Mouse (Mus musculus) megakaryocyte, embryonic 14.5 days (primary cell): Measurements from ENCODE around the gene Lsm12. TPM values are rescaled to one million over a fixed set of nuclear protein-coding genes. Genes with fewer than 3 reads are reported as not detected.

Experiments used
- H3K27me3 ChIP-seq: replicated peaks from 2 replicates; pipeline ENCODE3; 2012; ENCODE audit warnings: inconsistent platforms
- H3K36me3 ChIP-seq: replicated peaks from 2 replicates; pipeline ENCODE3; 2012; ENCODE audit warnings: low read length, inconsistent platforms, mixed read lengths
- H3K4me1 ChIP-seq: 2 replicates; pipeline ENCODE4 v1.6.1; 2012; ENCODE audit warnings: inconsistent platforms
- H3K4me3 ChIP-seq: replicated peaks from 2 replicates; pipeline ENCODE3; 2012; ENCODE audit warnings: moderate library complexity, mild to moderate bottlenecking, inconsistent platforms
- H3K9me3 ChIP-seq: 2 replicates; pipeline ENCODE4 v1.6.1; 2012; ENCODE audit warnings: inconsistent platforms
- FLI1 ChIP-seq: IDR thresholded peaks from 2 replicates; pipeline ENCODE4 v1.6.1; 2012; ENCODE audit warnings: low read length, inconsistent platforms, mixed read lengths
- GATA1 ChIP-seq: IDR thresholded peaks from 3 replicates; pipeline ENCODE4 v1.6.1; 2012; ENCODE audit warnings: mixed read lengths, low read length, inconsistent platforms, borderline replicate concordance
- polyA plus RNA-seq: library from polyadenylated mRNA; stranded (reverse); fragments of >175 nt; gene quantifications from 2 replicates; pipeline ENCODE4 v1.2.3, GENCODE M21; 2012; ENCODE audit warnings: low replicate concordance; ENCODE audit not compliant: insufficient read depth

Lsm12 gene
- polyA plus RNA-seq, 1 experiment = 120 TPM

DNA sequence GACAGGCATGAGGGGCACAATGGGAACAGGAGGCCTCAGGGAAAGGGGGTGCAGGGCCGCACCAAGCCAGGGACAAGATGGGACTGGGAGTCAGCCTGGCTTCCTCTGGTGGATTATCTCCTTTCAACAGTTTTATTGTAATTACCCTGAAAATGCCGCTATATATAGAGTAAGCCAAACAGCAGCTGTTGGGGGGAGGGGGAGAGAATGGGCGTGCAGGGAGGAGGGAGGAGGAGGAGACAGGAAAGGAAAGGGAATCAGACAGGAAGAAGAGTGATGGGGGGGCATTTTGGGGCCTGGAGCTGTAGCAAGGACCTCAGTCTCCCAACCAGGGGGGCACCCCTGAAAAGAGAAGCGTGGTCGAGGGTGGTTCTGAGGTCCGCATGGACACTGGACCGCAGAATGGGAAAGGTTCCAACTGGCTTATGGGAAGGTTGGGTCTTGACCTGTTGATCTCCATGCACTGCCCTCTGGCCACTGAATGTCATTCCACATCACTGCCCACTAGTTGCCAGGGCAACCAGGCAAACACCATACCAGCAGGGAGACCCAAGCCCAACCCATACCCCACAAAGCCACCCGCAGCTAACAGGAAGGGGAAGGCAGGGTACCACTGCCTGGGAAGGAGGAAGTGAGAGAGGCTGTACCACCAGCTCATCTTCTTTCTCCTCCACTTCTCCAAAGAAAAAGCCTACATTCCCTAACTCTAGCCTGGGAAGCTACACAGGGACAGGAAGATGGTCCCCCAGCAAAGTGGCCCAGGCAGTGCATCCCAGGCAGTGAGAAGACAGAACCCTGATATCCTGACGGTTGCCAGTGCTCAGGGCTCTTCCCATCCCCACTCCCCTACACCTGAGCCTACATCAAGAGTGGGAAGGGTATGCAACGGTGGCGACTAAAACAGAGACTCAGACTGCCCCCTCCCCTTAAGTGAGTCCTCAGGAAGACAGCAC is 23.0 kb upstream of the Lsm12 start:
- Histone ChIP-seq H3K36me3 (peaks cover 96% of the 10 kb centered on the region), H3K9me3 (no peaks in the 10 kb centered on the region), H3K4me1 (peaks cover 90% of the 10 kb centered on the region), H3K4me3 (peak overlapping the region; percentile 87), H3K27me3 (no peaks in the 10 kb centered on the region)
- TF ChIP-seq FLI1 (no peak), GATA1 (no peak)

DNA sequence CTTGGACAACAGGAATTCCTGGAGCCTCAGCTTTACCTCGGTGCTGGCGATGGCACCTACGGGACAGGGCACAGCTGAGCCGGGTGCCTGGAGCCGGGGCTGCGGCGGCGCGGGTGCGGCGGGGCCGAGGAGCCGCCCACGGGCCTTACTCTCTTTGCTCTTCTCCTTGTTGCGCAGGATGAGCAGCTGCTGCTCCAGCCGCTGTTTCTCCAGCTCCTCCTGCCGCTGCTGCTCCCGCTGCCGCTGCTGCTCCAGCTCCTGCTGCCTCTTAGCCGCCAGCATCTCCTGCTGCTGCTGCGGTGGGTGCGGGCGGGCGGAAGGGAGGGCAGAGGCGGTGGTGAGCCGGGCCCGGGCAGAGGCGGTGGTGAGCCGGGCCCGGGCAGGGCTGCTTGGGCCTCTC is 21.4 kb upstream of the Lsm12 start:
- no peaks in the 10 kb centered on the region for H3K27me3 ChIP-seq
- H3K4me3 ChIP-seq = peak overlapping the region; percentile 28
- no peaks in the 10 kb centered on the region for H3K9me3 ChIP-seq
- peaks cover 89% of the 10 kb centered on the region for H3K4me1 ChIP-seq
- H3K36me3 ChIP-seq = peaks cover 97% of the 10 kb centered on the region
- TF ChIP-seq FLI1 = no peak
- no peak for TF ChIP-seq GATA1

DNA sequence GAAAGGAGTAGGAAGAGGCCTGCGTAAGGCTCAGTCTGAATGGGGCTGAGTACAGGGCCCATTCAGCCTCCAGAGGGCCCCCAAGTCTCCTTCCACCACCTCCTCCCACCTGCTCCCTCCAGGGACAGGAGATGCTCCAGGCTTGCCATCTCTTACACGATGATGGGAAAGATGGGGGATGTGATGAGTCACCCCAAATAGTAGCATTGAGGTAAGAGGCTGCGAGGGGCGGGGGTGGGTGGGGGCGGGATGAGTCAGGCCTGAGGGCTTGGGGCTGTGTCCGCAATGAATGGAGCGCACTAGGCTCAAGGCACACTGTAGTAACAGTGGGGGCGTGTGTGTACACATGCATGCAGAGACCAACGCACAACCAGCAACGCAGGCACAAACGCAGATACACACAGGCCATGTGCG is 16.3 kb upstream of the Lsm12 start:
- Histone ChIP-seq H3K4me3 (peak overlapping the region; percentile 34), H3K36me3 (peaks cover 100% of the 10 kb centered on the region), H3K4me1 (peaks cover 88% of the 10 kb centered on the region), H3K9me3 (no peaks in the 10 kb centered on the region), H3K27me3 (no peaks in the 10 kb centered on the region)
- TF ChIP-seq FLI1 (no peak), GATA1 (no peak)

DNA sequence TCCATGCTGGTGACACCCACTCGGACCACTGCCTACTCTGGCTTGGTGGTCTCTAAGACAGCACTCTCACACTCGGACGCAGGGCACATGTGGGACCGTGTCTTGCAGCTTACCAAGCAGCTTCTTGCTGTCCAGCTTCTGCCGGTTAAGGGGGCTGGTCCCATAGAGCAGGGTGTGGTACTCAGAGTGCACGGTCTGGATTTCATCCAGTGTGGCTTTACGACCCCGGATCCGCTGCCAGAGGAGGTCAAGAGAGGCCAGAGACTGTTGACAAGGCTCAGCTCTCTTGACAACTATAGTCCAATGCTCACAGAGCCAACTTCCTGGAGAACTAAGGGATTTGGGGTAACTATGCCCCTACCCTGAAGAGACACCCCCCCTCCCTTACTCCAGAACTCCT is 14.8 kb upstream of the Lsm12 start:
- Histone ChIP-seq H3K27me3 (no peaks in the 10 kb centered on the region), H3K36me3 (peaks cover 100% of the 10 kb centered on the region)
- TF ChIP-seq GATA1 (no peak), FLI1 (no peak)

DNA sequence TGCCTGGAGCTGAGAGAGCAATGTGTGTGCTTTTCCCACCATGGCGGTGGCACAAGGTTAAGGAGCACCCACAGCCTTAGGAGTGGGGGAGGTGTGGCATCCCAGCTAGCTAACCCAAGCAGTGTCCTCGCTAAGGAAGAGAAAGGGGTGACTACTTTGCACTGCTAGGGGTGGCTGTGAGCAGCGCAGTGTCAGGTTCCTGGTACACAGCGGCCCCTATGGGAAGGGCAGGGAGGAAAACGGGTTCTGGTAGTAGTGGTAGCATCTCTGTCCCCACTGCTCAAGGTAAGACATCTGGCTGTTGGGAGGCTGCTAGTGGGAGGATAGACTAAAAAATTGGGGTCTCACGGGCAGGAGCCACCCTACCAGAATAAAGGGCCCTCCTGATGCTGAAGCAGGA is 13.1 kb upstream of the Lsm12 start:
- peaks cover 100% of the 10 kb centered on the region for H3K36me3 ChIP-seq
- H3K9me3 ChIP-seq = no peaks in the 10 kb centered on the region
- no peaks in the 10 kb centered on the region for H3K27me3 ChIP-seq
- H3K4me1 ChIP-seq = peaks cover 96% of the 10 kb centered on the region
- no peak for TF ChIP-seq GATA1
- no peak for TF ChIP-seq FLI1
- no peak overlapping the region for H3K4me3 ChIP-seq

More for the DNA sequence above, 14.8 kb upstream of the Lsm12 start:
- Histone ChIP-seq H3K9me3 (no peaks in the 10 kb centered on the region), H3K4me3 (no peak overlapping the region), H3K4me1 (peaks cover 88% of the 10 kb centered on the region)

DNA sequence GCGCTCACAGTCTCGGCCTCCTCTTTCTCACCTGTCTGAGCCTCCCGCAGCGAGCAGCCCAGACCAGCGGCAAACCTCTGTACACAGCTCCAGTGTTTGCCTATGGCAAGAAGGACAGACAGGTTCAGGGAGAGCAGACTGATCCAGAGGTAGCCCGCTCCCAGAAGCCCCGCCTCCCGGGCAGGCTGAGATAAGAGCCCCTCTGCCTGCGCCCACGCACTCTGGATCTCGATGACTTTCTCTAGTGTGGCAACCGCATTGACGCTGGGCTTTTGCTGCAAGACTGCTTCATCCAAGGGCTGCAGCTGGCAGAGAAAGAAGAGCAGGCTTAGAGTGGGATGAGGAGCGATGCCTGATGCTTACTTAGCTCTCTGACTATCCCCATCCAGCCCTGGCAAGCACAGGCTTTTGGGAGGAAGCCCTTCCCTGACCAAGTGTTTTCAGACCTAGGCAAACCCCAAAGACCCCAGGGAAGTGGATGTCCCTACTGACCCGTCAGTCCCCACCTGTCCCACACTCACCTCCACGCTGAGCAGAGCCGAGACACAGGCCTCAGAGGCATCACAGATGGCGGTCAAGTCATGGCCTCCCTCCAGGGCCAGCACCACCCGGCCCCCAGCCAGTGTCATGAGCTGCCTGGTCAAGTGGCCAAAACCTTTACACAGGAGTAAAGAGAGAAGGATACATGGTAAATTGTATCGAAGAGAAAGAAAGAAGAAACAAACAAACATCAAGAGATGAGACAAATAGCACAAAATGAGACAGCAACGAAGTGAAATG is 11.1 kb upstream of the Lsm12 start:
- no peaks in the 10 kb centered on the region for H3K9me3 ChIP-seq
- no peak overlapping the region for H3K4me3 ChIP-seq
- H3K36me3 ChIP-seq = peaks cover 95% of the 10 kb centered on the region
- peaks cover 99% of the 10 kb centered on the region for H3K4me1 ChIP-seq
- no peaks in the 10 kb centered on the region for H3K27me3 ChIP-seq
- TF ChIP-seq GATA1 = no peak
- no peak for TF ChIP-seq FLI1

DNA sequence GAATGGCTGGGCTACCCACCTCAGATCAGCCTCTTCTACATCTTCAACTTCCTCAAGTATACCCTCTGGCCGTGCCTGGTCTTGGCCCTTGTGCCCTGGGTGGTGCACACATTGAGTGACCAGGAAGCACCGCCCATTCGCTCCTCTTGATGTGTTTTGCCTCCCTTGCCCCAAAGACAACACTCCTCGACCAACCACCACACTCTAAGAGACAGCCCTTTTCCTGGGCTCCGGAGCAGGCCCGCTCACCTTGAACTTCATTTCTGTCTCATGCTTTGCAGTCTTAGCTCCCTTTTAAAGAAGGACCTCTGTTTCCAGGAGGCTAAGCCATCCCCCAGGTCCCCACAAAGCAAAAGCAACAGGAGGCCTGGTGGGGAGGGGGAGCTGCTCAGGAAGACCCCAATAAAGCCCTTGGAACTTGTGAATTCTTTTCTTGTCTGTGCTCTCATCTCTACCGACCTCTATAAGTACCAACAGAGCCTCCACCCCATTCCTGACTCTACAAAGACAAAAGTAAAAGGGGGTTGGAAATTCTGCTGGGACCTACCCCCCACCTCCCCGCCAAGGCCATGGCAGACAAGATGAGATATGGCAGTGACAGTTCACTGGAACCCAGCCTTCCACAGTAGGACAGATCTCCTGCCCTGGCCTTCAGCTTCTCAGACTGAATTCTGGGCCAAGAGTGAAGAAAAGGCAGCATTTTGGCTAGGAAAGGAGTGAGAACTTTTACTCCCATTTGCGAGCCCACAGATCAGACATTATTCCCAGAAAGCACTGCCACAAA is 8.8 kb upstream of the Lsm12 start:
- no peak overlapping the region for H3K4me3 ChIP-seq
- H3K36me3 ChIP-seq = peaks cover 71% of the 10 kb centered on the region
- no peak for TF ChIP-seq FLI1
- TF ChIP-seq GATA1 = no peak
- peaks cover 92% of the 10 kb centered on the region for H3K4me1 ChIP-seq
- H3K9me3 ChIP-seq = no peaks in the 10 kb centered on the region
- no peaks in the 10 kb centered on the region for H3K27me3 ChIP-seq

DNA sequence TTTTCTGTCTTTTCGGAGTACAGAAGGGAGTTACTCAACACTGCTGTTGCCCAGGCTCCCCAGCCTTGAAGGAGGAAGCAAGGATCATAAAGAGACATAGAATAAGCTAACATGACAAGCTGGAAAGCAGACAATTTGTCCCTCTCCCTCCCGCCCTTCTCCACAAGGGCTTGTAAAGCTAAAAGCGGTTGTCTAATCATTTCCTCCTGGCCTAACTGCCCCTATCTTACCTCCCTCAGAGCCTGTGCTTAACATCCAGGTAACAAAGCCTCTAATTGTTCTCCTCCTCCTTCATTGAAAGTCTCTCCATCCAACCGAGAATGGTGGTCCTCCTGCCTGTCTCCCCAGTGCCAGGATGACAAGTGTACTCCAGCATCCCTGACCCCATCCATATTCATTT is 5.8 kb upstream of the Lsm12 start:
- H3K27me3 ChIP-seq = no peaks in the 10 kb centered on the region
- no peaks in the 10 kb centered on the region for H3K9me3 ChIP-seq
- no peak for TF ChIP-seq GATA1
- no peak for TF ChIP-seq FLI1
- peak overlapping the region; percentile 95 for H3K4me3 ChIP-seq
- peaks cover 74% of the 10 kb centered on the region for H3K4me1 ChIP-seq
- peaks cover 41% of the 10 kb centered on the region for H3K36me3 ChIP-seq
